Mouse (Mus musculus): ENCODE measurements around the gene Slc16a9. TPM values are rescaled to one million over a fixed set of nuclear protein-coding genes. Genes with fewer than 3 reads are reported as not detected.

The Slc16a9 gene
- total RNA-seq, 4 experiments from 2014 or later: 2.3 to 4.3 (median 3.8) TPM

DNA sequence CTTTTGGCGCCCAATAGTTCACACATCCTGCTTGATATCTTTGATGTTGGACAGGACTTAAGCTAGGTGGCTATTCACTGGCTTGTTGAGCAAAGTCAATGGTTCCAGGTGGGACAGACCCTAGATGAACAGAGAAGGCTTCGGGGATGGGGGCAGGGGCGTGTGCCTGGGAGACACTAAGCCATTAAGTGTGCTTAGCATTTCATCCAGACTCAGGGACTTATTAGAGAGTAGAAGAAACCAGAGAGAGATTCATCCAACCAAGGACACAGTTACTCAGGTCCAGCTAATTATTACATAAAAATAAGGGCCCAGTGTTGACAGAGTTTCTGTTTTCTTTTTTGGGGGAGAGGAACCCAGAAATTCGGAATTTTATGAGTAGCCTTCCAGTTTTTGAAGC is 5.5 kb downstream of the Slc16a9 start:
- DNase-seq (ENCODE audit: low spot score): no peak

DNA sequence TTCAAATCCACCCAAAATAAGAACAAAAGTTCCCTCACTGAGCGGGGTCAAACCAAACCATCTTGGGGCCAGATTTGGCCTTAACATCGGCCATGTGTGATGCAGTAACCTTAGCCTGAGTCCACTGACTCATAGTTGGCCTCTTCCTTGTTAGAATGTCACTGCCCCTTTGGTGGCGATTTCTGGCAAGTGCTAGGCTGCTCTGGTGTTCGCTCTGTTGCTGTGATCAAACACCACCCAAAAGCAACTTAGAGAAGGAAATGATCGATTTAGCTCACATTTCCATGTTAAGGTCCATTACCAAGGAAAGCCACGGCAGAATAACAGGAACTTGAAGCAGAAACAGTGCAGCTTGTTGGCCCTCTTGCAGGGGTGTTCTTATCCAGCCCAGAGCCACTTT is 5.9 kb downstream of the Slc16a9 start:
- DNase-seq (ENCODE audit: low spot score): peak; percentile 26

DNA sequence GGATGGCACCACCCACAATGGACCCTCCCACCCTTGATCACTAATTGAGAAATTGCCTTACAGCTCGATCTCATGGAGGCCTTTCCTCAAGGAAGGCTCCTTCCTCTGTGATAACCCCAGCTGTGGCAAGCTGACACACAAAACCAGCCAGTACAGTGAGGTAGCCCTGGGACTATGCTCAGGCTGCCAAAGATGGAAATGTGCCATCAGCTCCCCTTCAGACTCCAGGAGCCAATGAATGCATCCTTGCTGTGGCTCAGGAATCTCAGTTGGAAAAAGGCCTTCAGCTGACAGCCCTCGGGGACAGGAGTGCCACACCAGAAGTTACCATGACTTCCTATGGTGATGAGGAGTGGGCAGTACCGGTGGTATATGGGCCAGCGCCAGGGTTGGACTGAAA is 9.8 kb downstream of the Slc16a9 start:
- DNase-seq (ENCODE audit: low spot score): no peak

DNA sequence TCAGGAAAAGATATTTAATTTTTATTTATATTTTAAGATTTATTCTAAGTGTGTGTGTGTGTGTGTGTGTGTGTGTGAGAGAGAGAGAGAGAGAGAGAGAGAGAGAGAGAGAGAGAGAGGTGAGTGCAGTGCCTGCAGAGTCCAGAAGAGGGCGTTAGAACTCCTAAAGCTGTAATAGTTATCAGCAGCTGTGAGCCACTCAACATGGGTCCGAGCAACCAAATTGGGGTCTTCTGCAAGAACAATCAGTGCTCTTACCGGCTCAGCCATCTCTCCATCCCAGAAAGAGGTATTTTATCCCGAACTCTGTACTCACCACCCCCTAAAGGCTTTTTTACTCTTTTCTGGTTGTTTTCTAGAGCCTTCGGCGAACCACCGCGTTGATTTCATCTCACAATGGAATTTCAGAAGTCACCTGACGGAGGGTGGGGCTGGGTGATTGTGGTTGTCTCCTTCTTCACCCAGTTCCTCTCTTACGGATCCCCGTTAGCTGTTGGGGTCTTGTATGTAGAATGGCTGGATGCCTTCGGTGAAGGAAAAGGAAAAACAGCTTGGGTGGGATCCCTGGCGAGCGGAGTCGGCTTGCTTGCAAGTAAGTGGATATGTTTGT is 10.8 kb downstream of the Slc16a9 start:
- DNase-seq (ENCODE audit: low spot score): no peak

DNA sequence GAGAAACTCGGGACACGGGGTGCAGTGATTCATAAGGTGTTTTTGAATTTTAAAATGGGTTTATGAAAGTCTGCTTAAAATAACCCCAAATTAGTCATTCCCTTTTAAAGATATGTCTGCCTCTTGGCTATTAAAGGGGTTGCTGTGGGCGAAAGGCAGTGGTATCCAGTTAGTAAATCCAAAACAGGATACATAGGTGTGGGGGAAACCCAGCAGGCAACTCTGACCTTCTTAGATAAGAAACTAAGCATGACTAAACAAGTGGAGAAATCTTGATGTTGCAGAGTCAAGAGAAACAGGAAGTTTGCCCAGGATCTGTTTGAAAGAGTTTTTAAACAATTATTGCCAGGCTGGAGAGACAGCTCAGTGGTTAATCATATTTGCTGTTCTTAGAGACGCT is 12.1 kb downstream of the Slc16a9 start:
- DNase-seq (ENCODE audit: low spot score): no peak

DNA sequence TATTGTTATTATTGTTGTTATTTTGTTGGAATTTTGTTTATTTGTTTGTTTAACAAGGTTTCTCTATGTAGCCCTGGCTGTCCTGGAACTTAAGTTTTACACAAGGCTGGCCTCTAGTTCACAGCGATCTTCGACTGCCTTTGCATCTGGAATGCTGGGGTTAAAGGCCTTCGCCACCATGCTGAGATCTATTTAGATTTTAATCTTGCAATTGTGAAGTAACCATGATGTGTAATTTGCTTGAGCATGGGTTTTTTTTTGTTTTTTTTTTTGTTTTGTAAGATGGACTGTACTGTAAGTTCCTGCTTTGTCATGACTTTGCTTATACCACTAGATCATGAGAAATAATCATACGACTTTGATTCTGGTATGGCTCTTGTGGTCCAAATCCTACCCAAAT is 16.0 kb downstream of the Slc16a9 start:
- no peak for DNase-seq (ENCODE audit: low spot score)

DNA sequence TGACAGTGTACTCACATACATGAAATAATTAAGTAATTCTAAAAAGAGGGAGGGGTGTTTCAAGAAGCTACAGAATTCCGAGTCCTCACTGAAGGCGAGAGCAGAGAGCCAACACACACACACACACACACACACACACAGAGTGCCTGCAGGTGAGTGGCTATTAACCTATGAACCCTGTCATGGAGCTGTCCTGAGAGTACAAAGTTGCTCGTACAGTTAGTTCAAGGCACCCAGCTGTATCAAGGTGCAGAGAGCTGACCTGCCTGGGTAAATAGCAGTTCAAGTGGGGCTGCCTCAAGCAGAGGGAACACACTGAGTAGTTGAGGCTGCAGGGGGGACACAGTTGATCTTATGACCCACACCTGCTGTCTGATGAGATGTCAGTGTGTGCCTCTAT is 17.2 kb downstream of the Slc16a9 start:
- no peak for DNase-seq (ENCODE audit: low spot score)

DNA sequence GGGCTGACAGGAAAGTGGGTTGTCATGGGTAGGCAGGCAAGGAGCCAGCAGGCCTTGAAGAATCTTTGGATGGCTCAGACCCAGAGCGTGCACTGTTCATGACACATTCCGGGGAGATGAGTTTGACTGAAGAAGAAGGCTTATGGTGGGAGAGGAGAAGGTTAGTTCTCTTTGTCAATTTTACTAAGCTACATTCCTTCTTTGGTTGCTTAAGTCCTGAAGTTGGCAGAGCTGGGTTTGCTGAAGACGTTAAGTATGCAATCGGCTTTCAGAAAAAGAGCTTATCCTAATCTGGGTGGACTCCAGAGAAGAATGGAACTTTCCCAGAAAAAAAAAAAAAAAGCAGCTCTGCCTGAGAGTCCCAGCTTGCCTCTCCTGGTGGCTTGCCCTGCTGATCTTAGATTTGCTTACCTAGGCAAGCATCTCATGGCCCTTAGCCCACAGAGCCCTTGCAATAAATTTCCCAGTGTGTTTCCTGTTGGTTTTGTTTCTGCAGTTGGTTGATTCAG is 18.8 kb downstream of the Slc16a9 start:
- no peak for DNase-seq (ENCODE audit: low spot score)

DNA sequence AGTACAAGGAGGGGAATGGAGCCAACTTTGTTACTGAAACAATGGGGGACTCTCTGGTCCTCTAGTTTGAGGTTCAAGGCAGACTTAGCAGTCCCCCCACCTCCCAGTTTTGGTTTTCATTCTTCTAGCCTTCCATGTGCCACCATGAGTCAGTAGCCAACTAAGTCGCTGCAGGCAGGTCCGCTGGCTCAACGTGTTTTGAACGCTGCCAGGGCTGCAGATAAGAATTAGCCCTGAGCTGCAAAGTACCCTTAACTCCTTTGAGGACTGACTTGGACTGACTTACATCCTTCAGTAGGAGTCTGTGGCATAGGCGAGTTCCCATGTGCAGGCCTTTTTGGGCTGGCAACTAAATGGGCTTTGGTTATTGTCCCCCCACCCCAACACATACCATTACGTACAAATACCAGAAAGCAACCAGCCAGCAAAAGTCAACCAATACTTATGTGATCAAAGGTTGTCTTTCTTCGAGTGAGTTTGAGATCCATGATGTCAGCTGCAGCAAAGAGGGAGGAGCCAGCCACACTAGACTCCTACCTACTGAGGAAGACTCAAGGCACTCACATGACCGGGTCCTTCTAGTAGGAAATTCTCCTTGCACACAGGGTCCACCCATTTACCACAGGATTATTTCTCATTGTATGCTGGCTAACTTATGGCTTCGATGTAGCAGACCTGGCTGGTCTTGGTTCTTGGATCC is 19.6 kb downstream of the Slc16a9 start:
- no peak for DNase-seq (ENCODE audit: low spot score)

DNA sequence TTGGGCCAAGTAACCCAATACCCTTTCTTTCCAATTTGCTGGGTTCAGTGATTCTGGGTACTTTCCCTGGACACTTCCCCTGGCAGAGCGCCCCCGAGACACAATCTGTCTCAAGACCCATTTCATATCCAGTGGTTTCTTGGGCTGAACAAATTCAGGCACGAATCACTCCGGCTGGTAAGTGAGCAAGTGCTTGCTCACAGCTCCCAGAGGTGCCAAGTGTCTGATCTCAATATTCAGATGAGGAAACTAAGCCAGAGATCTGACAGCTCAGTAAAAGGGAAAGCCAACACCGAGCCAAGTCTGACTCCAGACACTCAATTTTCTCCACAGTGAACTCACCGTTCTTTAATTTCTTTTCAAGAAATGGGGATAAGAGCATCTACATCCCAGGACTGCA is 21.6 kb downstream of the Slc16a9 start:
- DNase-seq (ENCODE audit: low spot score): no peak

DNA sequence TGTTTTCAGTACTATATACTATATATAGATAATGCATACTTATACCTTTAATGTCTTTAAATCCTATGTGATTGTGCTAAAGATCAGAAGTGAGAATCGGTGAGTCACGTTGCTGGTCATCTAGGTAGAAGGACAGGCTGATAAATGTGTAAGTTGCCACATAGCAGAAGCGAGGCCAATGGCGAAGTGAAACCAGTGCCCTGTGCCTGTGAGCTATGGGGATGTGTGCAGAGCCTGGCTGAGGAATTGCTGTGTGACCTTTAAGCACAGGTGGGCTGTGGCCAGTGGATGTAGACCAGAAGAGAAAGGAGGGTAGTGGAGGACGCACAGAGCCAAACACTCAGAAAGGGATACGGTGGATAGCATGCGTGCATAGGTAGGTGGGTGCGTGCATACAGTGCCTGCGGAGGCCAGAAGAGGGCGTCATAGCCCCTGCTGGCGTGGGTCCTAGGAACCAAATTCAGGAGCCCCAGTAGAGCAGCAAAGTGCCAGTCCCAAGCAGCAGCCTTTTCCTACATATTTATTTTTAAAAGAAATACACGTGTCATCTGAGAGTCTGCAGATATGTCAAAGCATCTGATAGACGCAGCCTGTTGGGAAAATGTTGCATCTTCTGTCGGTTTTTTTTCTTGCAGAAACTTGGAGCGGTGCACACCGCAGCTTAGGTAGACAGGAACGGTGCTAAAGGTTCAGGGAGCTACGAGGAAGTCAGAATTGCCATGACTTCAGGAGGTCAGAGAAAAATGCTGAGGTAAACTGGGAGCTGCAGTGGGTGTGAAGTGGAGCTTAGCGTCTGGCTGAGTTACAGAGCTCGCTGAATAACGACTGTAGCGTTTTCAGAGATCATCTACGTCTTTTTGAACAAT is 23.9 kb downstream of the Slc16a9 start:
- DNase-seq (ENCODE audit: low spot score): no peak

DNA sequence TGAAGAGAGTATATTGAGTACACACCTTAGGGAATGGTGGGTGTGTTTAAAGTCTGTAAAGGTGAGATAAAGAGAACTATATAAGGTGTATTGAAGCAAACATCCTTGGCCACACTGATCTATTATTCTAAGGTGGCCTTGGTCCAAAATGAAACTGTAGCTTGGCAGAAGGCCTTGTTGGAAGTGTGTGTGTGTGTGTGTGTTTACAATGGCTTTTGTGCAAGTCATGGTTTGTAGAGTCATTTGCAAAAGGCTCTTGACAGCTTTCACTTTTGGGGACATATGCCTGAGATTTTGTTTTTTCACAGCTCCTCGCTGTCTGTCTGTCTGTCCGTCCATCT is 24.5 kb downstream of the Slc16a9 start:
- DNase-seq (ENCODE audit: low spot score): no peak

DNA sequence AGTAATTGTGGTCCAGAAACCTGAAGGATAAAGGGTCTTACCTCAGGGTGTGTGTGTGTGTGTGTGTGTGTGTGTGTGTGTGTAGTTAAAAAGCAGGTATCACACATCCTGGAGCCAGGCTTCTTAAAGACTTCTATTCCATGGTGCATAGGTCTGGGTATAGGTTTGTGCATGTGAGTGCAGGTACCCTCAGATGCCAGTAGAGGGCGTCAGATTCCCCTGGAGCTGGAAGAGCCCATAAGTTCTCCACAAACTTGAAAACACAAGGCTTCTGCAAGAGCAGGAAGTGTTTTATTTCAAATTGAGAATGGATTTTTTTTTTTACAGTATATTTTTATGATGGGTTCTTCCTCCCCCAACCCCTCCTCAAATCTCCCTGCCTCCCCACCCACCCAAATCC is 31.8 kb downstream of the Slc16a9 start:
- no peak for DNase-seq (ENCODE audit: low spot score)

DNA sequence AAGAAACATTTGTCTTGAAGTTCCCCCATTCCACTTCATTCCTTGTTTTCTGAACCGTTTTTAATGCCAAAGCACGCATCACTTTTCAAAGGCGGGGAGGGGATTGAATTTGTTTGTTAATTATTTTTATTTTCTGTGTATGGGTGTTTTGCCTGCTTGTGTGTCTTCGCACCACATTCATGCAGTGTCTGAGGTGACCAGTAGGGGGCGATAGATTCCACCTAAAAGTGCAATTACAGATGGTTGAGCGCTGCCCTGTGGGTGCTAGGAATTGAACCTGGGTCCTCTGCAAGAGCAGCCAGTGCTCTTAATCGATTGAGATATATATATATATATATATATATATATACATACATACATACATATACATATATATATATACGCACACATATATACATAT is 34.4 kb downstream of the Slc16a9 start:
- DNase-seq (ENCODE audit: low spot score): no peak

DNA sequence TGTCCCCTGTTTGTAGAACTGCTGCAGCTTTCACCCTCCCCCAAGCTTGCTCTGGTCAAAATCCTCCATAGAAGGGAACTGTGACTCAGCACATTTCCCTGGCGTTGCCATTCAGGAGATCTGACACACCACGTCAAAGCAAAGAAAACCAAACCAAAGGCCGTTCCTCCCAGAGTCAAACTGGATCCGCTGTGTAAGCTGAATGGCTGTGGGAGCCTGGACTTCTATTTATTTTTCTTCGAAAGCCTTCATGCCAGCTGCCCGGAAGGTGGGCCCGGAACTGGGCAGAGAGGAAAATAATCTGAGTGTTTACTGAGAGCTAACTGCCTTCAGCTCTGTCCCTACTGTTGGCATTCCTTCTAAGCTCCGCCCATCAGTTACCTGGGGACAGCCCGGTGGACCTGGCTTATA is 42.9 kb downstream of the Slc16a9 start:
- peak; percentile 44 for DNase-seq (ENCODE audit: low spot score)

DNA sequence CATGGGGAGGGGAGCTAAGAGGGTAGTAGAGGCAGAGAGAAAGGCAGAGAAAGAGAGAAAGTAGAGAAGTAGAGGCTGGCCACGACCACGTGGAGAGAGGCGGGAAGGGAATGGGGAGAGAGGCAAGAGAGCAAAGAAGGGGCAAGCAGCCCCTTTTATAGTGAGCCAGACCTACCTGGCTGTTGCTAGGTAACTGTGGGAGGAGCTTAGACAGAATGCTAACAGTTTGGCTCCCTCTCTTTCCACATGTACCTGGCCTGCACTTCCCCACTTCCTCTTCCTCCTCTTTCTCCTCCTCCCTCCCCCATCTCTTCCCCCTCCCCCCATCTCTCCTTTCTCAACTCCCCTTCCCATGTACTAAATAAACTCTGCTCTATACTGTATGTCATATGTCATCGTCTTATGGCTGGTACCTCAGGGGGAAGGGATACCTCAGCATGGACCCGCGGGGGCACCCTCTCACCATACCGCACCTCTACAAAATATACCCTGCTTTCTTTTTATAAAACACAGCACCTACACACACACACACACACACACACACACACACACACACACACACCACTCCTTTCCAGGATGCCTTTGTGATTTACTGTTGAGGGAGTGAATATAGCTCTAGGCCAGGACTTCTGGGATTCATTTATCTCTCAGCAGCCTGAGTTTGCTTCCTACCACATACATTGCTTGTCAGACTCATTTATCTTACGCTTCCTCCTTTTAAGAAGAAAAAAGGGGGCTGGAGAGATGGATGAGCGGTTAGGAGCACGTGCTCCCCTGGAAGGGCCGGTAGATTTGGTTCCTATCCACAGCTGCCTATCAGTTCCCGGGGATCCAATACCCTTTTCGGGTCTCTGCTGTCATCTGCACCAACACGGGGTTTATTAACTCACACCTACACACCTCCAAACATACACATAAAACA is 43.8 kb downstream of the Slc16a9 start:
- DNase-seq (ENCODE audit: low spot score): no peak

DNA sequence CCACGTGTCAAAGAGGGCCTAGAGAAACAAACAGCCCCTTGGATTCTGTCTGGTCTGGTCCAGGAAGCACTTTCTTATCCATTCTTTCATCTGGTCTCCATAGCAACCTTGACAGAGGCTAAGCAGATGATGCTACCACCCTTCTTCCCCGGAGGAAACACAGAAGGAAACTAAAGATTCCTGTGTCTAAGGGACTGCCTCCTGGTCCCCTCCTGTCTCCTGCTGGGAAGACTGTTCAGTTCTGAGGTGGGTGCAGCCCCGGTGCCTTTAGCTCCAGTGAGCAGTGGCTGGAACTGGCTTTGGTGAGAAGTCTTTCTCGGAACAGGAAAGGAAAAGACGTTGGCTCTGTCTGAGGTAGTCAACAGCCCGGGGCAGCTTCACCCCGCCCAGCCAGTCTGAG is 47.1 kb downstream of the Slc16a9 start:
- DNase-seq (ENCODE audit: low spot score): no peak

DNA sequence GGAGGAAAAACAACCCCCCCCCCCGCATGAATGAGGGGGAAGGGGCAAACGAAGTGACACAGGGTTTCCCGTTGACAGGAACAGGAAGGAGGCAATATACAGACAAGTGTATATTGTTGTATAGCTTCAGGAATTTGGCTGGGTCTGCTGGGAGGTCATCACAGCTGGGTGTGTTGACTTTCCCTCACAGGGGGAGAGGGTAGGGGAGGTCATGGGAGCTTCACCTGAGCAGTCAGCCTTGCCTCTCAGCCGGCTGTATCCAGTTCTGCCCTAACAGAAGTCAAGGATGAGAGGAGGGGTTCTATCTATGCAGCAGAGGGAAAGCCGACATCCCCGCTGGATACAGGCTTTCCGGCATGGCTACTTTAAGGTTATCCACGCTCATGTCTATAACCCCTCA is 49.2 kb downstream of the Slc16a9 start:
- no peak for DNase-seq (ENCODE audit: low spot score)

DNA sequence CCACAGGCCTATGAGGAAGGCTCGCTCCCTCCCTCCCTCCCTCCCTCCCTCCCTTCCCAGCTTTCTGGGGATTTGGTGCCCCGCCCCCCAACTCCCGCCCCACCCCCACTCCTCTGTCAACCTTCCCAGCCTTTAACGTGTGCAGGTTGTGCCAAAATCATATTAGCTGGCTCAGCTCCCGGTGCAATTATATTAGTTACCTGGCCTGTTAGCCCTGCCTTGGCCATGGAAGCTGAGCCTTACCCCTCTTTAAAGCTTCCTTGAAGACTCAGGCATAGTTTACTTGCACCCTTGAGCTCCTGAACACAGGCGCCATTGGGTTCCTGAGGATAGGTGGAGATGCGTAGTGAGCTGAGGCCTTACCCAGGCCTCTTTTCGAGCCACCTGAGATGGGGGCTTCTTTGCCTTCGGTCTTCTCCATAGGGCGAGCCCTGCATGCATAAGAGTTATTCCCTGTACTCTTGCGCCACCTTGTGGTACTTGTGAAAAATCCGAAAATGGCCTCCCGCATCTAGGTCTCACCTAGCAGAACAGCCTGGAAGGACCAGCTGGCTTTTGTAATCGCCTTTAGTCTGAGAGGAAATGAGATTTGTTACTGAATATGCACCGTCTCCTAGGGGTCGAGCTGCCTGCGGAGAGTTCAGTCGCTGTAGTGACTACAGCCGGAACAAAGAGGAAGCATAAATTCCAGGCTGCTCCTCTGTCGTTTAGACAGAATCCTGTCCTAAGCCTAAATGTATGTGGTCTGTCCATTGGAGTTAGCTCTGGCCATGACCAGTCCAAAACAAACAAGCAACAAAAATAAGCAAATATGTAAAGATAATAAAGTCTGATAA is 51.8 kb downstream of the Slc16a9 start:
- DNase-seq (ENCODE audit: low spot score): peak; percentile 85

DNA sequence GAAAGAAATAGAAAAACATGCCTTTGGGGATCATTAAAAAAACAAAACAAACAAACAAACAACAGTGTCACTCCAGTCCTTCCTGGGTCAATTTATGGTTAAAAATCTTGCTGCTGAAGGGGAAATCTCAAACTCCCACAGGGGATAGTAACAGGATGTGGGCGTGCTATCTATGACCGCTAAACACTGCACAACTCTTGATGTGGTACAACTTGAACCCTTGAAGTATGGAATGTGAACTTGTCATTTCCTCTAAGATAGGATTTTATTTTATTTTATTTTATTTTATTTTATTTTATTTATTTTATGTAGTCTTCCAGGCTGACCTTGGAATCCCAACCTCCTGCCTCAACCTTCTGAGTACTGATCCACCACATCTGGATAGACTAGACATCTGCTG is 54.2 kb downstream of the Slc16a9 start:
- DNase-seq (ENCODE audit: low spot score): no peak

DNA sequence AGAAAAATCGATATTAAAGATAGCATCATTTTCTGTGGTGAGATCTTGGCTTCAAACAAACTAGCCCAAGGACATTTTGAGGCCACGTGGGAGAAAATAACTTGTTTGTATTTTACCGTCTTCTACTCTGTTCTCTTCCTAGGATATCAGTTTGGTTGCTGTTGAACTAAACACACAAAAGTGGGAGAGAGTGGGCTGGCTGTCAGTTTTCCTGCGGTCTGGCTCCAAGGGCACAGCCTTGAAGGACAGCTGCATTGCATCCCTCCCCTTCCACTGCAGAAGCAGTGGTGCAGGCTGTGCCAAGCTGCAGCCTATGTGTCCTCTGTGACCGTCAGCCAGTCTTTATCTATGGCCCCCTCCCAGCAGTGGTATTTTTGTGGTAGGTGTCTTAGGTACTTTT is 54.8 kb downstream of the Slc16a9 start:
- no peak for DNase-seq (ENCODE audit: low spot score)
